Mouse (Mus musculus): ENCODE measurements around the gene Gm498.

Gene Gm498

DNA sequence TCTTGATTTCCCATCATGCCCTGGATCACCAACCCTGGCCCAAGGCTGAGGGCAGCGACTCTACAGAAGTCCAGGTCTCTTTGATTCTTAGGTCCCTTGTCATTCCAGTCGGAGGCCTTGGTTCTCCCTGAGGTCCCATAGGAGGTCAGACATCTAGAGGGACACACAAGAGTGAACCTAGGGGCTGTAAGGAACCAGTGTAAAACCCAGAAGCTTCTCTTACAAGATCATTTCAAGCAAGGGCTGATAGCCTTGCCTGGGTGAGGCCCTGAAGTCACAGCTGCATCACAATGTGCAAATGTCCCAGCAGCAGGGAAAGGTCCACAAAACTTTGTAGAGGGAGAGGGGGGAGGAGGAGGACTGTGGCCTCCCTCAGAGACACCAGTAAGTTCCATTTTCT, at the start of gene Gm498:
Gene Gm498, plus strand, starts transcription at position 301 of the 400 bp plus-strand sequence.
- no peak for DNase-seq (ENCODE audit: low read depth, low spot score)

DNA sequence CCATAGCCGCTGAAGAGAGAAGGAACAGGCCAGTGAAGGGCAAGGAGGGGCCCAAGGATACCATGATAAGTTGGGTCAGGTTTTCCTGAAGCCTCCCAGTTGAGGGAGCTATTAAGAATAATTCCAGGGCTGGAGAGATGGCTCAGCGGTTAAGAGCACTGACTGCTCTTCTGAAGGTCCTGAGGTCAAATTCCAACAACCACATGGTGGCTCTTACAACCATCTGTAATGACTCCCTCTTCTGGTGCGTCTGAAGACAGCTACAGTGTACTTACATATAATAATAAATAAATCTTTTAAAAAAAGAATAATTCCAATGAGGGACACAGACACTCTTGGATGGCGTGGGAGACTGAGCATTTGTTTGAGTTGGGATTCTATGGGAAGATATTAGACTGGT, 47.4 kb upstream of the Gm498 start:
- no peak for DNase-seq (ENCODE audit: low read depth, low spot score)

DNA sequence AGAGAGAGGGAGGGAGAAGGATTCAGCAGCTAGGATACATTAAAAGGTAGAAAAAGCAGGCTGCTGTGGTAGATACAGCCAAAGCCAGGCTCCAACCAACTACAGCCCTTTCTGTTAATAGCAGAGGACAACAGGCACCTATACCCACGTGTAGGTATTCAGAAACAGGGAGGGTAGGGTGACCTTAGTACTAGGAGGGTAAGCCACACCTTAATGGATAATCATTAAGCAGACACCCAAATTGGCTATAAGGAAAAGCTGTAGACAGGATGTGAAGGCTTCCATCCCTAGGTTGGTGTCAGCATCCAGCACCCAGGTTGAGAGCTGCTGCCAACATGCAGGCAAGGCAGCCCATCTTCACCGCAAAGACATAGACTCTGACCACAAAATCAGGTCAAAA, 45.4 kb upstream of the Gm498 start:
- no peak for DNase-seq (ENCODE audit: low read depth, low spot score)

DNA sequence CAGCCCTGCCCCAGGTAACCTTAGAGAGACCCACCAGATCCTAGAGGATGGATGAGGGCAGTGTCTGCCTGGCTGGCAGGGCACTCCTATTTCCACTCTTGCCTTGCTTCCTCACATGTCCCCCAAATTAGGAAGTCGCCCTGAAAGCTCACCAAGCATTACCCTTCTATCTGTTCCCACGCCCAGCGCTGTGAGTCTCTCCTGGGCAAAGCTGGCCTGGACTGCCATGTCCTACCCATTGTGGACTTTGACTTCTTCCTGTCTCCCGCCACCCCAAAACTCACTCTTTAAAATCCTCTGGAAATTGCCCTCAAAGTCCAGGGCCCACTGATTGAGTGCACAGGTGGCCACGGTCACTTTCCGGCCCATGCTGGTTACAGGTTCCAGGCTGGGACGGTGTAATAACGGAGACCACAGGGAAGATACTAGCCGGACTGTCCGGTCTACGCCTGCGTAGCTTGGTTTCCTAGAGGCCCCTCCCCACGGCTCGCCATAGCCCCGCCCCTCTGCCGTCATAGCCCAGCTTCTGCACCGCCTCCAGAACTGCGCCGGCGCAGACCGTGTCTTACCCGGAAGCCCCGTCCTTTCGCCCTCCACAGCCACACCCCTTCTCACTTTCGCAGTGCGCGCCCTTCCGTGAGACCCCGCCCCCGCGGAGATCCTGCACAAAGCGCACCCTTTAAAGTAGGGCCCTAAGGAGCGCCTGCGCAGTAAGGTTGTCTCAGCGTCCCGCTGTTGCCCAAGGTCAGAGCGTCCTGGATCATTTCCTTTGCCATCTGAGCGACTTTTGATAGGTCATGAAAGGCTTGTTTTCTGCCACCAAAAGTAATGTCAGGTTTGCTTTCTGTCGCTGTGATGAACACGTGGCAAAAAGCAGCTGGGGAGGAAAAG, 44.0 kb upstream of the Gm498 start, which contains the start of the genes Nadsyn1 and Dhcr7:
Gene Nadsyn1, minus strand, starts transcription at position 475 of the 891 bp plus-strand sequence.
Gene Dhcr7, plus strand, starts transcription at position 771 of the 891 bp plus-strand sequence.
- peak; percentile 99 for DNase-seq (ENCODE audit: low read depth, low spot score)

DNA sequence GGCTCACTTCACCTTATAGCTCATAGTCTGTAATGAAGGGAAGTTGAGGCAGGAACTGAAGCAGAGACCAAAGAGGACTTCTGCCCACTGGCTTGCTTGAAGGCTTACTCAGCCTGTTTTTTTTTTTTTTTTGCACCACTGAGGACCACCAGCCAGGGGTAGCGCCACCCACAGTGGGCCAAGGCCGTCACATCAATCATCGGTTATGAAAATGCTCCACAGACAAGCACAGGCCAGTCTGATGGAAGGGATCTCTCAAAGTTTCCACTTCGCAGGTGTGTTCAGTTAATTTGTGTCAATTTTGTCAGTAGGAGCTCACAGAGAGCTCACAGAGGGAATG, 43.4 kb upstream of the Gm498 start:
- DNase-seq (ENCODE audit: low read depth, low spot score): no peak

DNA sequence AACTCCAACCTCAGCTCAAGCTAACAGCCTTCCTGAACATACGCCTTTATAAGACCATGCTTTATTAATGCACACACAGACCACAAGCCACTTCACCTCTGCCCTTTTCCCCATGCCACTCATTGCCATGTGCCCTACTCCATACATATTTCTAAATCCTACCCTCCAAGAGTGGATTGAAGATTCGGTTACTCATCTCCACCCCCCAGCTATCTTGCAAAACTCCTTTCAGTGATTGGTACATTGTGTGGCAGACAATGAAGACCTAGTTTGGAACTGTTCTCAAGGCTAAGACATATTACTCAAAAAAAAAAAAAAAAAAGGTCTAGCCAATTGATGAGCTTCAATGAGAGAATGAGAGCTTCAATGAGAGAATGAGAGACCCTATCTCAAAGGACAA, 39.7 kb upstream of the Gm498 start:
- no peak for DNase-seq (ENCODE audit: low read depth, low spot score)

DNA sequence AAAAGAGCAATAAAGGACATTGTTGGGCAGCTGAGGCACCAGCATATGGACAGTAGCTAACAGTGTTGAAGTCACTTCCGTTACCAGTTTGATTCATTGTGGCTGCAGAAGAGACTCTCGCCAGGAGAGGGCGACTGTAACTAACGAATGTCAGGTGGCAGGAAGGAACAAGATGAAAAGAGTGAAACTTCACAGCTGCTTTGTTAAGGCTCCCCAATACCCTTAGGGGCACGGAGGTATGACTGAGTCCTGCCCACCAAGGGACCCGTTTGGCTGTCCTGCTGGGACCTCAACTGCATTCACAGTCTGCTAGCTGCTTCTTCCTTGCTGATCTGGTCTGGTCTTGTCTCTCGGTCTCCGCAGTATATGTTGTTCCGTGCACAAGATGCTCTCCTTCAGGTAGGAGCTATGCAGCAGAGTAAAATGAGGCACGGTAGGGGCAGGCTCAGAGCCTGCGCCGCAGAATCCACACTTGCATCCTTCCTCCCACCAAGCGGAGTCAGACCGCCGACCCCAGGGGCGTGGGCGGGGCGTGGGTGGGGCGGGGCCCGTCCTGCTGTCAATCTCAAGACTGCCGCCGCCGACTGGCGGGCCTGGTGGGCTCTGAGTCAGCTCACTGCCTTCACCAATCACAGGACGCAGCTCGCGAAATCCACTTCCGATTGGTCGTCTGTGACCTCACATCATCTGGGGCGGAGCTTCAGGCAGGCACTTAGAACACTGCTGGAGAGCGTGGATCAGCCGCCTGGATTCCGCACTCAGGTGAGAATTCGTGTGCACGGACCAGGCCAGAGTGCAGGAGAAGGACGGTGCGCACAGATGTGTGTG, 36.9 kb upstream of the Gm498 start:
- peak; percentile 94 for DNase-seq (ENCODE audit: low read depth, low spot score)

DNA sequence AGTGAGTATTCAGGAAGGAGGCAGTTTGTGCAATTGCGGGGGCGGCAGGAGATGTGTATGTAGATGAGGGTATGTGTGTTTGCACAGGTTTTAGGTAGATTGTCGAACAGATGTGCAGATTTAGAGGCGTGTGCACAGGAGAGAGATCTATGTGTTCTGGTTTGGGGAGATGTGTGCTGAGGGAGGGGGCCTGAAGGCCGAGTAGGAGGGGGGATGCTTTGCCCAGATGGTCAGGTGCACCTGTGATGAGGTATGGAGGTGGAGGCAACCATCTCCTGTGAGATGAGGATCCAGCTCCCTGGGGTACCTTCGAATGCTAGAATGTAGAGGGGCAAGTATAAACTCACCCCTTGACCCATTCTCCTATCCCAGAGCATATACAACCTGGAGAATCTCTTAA, 36.2 kb upstream of the Gm498 start:
- no peak for DNase-seq (ENCODE audit: low read depth, low spot score)

DNA sequence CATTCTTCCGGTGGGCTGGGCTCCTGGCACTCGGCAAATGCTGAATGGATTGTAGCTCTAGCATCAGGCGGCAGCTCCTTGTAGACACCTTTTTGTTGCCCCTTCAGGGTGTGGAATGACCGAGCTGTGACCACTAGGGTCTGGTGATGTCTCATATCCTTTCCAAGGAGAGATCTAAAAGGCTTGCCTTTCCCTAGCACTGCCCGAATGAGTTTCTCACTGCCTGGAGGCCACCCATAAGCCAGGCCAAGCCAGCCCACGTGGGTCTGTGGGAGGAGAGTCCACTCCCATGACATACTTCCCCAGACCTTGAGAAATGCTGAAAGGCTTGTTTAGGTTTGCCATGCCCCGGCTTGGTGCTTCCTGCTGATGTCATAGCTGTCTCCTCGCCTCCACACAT, 34.4 kb upstream of the Gm498 start:
- DNase-seq (ENCODE audit: low read depth, low spot score): no peak

DNA sequence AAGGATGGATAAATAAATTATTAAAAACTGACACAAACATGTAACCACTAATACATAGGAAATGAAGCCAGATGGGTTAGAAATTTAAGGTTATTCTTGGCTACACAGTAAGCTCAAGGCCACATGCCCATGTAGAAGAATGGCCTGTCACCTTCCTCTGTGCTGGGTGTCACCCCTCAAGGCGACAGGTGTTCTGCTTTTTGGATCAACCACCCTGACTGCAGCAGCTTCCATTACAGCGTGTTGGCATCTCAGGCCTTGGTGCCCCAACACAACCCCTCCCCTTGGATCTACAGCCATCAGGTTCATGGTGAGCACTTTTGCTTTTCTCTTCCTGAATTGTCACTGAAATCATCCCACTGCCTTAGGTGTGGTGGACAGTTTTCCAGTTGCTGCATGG, 34.0 kb upstream of the Gm498 start:
- DNase-seq (ENCODE audit: low read depth, low spot score): no peak

DNA sequence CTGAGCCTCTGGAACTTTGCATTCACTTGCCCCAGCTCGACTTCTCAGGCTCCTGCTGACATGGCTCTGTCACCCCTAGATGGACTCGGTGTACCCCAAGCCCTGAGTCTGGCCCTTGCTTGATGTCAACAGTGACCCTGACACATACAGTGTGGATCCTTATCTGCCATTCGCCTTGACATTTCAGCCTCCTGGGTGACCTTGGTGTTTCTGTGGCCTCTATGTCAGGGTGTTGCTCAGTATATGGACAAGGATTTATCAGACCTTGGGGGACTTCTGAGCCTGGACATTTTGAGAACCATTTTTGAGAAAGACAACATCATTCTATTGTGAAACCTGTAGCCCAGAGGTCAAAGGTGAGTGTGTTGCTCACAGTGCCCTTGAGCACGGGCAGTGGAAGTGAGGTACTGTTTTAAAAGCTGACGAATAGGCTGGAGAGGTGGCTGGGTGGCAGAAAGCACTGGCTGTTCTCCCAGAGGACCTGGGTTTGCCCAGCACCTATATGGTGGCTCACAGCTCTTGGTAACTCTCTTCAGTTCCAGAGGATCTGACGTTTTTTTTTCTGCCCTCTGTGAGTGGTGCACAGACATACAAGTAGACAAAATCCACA, 33.0 kb upstream of the Gm498 start:
- no peak for DNase-seq (ENCODE audit: low read depth, low spot score)

DNA sequence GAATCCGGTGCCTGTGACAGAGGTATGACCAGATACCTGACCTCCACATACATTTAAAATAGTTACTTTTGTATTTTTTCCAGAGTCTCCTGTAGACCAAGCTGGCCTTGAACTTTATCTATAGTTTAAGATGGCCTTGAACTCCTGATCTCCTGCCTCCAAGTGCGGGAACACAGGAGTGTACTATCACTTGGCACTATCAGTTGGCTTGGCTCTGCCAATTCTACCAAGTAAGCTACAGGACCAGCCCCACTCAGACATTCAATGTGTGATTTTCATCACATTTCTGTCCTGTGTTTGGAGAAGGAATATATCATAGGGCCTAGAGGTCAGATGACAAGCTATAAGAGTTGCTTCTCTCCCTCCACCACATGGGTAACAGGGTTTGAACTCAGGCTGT, 32.3 kb upstream of the Gm498 start:
- no peak for DNase-seq (ENCODE audit: low read depth, low spot score)

DNA sequence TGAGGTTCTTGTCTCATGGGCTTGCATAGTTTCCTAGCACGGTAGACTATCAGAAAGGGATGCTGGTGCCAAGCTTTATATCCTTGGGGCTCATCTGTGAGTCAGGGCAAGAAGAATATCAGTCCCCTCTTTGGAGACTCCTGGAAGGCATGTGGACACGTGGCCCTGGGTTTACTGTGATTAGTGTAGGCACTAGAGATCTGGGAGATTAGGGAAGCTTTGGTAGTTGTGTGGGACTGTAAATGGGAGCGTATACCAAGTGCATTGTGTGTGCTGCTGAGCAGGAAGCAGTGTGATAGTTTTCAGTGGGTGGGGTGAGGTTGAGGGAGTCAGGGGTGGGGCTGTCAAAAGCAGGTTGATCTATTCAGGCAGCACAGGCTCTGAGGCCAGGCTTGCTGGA, 31.7 kb upstream of the Gm498 start:
- no peak for DNase-seq (ENCODE audit: low read depth, low spot score)

DNA sequence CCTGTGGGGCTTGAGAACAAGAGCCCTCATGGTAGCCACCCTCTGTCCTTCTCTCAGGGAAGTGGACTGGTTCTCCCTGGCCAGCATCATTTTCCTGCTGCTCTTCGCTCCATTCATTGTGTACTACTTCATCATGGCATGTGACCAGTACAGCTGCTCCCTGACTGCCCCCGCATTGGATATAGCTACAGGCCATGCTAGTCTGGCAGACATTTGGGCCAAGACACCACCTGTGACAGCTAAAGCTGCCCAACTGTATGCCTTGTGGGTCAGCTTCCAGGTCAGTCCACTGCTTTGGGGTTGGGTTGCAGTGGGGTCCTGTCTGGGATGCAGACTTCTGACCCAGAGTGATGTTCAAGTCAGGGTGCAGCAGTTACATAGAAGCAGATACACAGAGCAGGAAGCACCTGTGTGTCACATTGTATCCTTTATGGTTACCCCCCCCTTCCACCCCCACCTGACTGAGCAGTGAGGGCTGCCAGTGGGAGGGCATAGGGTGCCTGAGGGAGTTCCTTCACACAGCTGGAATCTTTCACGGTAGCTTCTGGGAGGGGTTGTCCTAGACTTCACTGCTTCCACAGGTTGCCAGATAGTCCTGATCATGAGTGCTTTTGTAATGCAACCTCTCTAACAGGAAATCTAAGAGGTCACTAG, 28.8 kb upstream of the Gm498 start:
- no peak for DNase-seq (ENCODE audit: low read depth, low spot score)

DNA sequence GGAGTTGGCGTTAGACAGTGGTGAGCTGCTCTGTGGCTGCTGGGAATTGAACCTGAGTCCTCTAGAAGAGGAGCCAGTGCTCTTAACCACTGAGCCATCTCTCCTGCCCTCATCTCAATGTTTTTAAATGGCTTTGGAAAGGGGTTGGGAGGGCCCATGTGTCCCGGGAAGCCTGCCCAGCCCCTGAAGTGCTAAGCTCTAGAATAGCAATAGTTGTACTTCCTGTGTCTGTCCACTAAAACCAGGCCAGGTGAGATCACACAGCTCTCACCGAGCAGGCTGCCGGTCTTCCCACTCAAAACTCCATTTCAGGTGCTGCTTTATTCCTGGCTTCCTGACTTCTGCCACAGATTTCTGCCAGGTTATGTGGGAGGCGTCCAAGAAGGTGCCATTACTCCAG, 26.5 kb upstream of the Gm498 start:
- DNase-seq (ENCODE audit: low read depth, low spot score): no peak

DNA sequence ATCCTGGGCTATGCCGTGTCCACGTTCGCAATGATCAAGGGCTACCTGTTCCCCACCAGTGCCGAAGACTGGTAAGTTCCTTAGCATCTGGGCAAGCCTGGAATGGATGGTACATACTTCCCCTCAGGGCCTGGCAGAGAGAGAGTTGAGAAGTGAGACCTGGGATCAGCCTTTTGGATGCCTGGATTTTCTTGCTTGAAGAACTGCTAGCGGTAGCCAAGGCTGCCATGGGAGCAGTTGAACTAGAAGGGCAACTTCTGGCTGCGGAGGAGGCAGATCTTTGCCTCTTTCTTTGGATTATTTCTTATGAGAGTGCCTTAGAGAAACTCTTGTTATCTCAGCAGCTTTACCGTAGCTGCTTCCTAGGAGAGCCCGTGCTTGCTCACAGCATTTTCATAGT, 25.3 kb upstream of the Gm498 start:
- DNase-seq (ENCODE audit: low read depth, low spot score): no peak

DNA sequence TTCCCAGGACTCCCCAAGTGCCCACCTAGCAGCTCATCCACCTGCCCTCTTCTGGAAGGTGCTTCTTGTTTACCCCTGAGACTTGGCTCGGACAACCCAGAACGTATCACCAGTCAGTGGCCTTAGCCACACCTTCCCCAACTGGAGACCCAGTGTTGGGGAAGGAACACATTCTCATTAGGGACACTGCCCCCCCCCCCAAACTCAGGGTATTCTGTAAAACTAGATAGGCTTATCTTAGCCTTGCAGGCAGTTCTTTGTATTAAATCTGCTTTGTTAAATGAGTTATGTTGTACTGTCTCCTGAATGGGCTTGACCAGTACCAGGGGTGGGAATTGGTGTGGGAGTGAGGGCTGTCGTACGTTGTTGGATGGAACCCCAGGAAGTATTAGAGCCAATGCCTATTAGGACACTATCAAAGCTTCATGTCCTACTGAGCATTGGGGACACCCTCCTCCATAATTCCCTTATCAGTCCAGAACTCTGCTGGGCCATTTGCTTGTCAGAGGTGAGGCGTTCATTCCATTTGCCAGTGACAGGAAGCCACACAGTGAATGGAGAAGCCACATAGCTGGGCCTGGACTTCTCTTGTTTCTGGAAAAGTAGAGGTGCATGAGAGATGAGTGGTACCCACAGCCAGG, 18.4 kb upstream of the Gm498 start:
- no peak for DNase-seq (ENCODE audit: low read depth, low spot score)

DNA sequence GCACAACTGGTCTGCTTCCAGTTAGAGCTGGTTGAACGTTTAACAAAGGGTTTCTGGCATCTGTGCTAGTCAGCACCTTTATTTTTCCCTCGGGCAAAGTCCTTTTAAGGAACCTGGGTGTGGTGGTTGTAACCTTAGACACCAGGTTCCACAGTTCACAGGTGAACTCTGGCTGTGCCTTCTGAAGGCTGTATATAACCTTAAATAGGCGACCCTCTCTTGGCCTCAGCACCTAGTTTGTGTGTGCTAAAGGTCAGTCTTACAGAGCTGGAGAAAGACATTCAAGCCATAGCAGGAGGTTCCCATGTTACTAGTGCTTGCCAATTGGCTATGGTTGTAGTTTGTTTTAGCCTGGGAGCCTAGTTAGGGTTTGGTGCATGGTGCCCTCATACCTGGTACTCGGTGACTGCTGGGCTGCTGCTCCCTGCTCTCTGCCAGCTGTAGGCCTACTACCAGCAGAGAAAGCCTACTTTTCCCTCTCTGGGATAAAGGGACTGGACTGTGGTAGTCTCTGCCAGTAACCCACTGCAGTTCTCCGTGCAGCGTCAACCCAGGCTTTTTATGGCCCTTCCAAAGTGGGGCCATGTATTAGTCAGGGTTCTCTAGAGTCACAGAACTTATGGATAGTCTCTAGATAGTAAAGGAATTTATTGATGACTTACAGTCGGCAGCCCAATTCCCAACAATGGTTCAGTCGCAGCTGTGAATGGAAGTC, 17.7 kb upstream of the Gm498 start:
- DNase-seq (ENCODE audit: low read depth, low spot score): no peak

DNA sequence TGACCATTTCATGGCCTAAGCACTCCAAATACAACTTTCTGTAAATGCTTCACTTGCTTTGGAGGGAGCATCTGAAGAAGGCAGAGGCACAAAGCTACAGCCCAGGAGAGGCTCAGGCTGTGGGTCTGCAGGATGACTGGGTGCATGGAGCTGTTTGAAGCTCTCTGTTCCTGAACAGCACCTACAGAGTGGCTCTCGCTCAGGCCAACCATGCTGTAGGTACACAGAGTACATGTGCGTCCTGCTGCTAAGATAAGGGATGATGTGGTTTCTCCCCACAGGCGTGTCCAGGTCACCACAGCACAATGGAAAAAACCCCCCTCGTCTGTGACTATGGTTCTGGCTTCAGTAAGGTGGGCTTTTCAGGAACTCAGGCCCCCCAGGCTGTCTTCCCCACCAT, 2.2 kb downstream of the Gm498 start:
- DNase-seq (ENCODE audit: low read depth, low spot score): no peak

DNA sequence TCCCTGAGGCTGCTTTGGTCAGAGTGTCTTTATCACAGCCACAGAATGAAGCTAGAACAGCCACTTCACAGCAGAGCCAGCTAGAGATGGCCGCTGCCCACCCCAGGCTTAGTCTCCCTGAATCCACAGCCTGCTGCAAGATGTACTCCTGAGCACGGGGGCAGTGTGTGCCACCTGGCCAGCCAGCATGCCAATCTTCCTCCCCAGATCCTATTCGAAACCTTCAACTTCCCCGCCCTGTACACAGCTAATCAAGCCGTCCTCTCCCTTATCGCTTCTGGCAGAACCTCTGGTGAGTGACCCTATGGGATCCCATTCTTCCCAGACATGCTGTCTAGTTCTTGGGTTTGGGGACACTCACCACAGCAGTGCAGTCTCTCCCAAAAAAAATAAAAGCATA, 17.1 kb downstream of the Gm498 start:
- no peak for DNase-seq (ENCODE audit: low read depth, low spot score)

DNA sequence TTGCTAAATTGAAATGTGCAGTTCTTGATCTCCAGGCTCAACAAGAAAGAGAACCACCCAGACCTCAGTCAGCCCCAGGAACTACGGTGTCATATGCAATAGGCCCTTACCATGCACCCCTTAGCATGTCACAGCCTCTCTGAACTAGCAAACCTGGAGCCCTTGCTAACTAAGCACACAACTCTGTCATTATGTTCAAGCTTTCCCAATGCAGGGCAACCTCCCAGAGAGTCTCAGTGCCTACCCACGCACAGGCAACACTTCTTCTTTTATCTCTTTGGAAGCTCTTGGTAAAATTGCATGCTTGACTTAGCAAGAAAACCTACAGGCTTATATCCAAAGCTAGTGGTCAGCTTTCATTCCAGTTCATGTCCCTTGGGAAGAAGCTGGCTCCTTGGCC, 24.5 kb downstream of the Gm498 start:
- DNase-seq (ENCODE audit: low read depth, low spot score): no peak

Data from skeletal muscle tissue, adult 2 months (tissue).